Mouse (Mus musculus) telencephalon, adult 2 months (tissue): ENCODE results near the gene Zranb3.
A peak's percentile ranks its signal among the peaks of the same experiment; 100 is the strongest.
"Not testable (repeated sequence)": the region's sequence is repeated elsewhere in the genome, so short reads cannot be mapped to it uniquely, and the experiment has no call there.

Experiments used
- DNase-seq: peaks from one replicate; pipeline ENCODE4 v3.0.0-alpha.2; 2011; ENCODE audit warnings: low read depth, low spot score

The Zranb3 gene

DNA sequence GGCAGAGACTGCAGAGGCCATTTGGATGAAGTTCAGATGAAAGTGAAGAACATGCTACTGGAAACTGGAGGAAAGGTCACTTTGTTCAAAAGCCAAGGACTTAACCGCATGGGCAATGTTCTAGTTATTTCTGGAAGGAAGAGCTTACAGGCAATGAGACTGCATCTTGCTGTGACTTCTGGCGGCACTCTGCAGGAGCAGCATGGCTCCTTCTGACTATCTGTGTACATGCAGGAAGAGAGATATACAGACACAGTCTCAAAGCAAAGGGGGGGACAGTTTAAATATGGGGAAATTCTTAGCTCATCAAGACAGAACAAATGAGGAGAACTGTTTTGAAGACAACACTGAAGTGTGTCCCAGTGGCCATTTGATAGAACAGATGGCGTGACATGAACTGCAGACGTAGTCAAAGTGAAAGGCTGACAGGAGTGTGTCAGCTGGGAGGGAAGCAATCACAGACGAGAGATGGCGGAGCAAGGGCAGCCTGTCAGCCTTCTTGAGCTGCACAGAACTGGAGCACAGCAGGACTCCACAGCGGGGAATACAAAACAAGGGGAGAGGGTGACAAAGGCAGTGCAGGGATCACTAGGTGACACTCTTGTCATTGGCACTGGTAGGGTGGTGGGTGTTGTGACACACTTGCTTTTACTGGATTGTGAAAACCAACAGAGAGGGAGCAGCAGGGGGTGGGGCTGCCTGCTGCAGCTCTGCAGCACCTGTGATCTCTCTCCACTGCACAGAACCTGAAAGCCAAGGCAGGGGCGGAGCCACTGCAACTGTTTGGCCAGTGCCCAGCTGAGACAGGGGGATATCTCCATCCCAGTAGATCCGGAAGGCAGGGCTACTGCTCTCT, 112.7 kb downstream of the Zranb3 start:
- DNase-seq = no peak

- no peak for DNase-seq
Observed at GRCm38 (mm10) chr1:127989387-127989786, 113.5 kb downstream of the Zranb3 start.

DNA sequence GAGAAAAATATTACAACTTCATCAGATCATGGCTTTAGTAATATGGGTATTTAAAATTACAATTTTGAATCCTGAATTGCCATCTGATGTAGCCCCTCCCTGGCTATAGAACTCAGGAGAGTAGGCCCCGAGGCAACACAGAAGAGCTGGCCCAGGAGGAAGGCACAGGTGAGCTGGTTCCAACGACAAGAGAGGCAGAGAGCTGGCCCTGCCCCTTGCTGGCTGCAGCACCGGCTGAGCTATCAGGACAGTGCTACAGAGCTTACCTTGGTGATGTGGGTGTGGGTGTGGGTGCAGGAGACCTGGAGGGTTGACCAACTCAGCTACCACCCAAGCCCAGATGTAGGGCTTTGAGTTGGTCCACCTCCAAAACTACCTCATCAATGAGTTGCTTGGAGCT, 114.6 kb downstream of the Zranb3 start:
- DNase-seq = no peak

GRCm38 (mm10) chr1:127985391-127985790, 117.5 kb downstream of the Zranb3 start:
- no peak for DNase-seq

DNA sequence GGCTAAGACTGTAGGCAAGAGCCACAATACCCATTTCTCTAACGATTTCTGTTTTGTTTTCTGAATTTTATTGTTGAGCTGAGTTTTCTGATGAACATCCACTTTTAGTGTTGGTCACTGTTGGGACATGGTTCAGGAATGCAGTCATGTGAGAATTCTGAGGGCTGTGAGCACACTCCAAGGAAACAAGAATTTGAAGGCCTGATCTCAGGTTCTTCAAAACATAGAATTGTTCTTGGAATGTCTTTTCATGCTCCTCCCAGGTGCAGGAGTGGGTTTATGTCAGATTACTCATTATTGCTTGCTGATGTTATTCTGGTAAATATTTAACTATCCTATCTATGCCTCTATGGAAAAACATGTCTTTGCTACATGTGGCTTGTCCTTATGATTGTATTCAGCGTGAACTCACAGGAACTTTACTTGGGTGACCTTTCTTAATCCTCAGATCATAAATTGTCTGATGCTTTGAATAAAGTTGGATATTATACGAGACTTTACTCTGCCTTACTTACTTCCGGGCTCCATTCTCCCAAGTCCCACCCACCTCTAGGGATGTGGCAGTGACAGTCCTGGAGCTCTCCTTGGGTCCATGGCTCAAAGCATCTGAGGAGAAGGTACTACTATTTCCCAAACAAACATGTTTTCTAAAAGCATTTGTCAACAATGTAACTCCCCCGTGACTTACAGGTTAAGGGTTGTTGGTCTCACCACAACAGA, 119.4 kb downstream of the Zranb3 start:
- no peak for DNase-seq

GRCm38 (mm10) chr1:127982268-127982667, 120.6 kb downstream of the Zranb3 start:
- no peak for DNase-seq

DNA sequence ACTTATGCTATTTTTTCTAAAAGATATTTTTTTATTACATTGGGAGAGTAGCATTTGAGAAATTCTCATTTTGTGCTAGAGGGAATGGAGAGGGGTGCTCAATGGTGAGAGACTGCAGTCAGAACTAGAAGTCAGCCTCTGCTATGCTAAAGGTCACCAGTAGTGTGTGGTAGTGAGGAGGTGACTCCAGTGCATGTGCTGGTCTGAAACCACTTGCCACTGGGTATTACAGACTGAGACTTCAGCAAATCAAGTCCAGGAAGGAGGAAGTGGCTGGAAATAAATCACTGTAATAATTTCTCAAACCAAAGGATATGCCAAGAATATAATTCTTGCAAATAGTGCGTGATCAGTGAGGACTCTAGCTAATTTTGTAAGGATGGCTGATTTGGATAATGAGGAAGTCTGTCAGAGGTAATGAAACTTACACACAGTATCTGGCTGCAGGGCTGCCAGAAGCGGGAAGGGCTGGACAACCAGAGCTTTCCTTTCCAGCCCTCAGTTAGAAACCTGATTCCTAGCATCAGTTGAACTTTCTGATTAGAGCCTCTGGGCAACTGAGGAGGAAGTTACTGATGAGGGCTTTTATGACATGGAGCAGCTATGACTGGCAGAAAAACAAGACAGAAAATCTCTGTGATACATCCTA, 121.8 kb downstream of the Zranb3 start:
- DNase-seq = no peak

GRCm38 (mm10) chr1:127978125-127978524, 124.7 kb downstream of the Zranb3 start:
- no peak for DNase-seq

DNA sequence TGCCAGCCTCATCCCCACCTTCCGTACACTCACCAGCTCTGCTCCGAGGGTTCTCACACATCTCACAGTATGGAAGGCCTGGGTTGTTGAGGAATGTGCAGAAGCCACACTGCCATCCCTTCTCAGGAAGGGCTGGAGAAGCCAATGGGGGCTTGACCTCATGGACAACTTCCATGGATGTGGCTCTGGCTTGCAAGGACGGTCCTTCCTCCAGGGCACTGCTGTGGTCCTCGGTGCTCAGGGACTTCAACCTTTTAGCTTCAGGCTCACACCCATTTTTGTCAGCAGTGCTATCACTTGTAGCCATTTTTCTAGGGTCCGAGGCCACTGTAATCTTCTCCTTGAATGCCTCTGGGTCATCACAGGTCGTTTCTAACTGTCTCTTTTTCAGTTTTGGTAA, 126.7 kb downstream of the Zranb3 start:
- no peak for DNase-seq

GRCm38 (mm10) chr1:127975676-127976075, 127.2 kb downstream of the Zranb3 start:
- peak; percentile 82 for DNase-seq

- DNase-seq = peak; percentile 43
Observed at GRCm38 (mm10) chr1:127974082-127974481, 128.8 kb downstream of the Zranb3 start.

GRCm38 (mm10) chr1:127970870-127971269, 132.0 kb downstream of the Zranb3 start:
- DNase-seq = no peak

- DNase-seq = no peak
Observed at GRCm38 (mm10) chr1:127963326-127963725, 139.5 kb downstream of the Zranb3 start.

GRCm38 (mm10) chr1:127961140-127961539, 141.7 kb downstream of the Zranb3 start:
- DNase-seq = no peak

GRCm38 (mm10) chr1:127959312-127959718, 143.5 kb downstream of the Zranb3 start:
- no peak for DNase-seq

DNA sequence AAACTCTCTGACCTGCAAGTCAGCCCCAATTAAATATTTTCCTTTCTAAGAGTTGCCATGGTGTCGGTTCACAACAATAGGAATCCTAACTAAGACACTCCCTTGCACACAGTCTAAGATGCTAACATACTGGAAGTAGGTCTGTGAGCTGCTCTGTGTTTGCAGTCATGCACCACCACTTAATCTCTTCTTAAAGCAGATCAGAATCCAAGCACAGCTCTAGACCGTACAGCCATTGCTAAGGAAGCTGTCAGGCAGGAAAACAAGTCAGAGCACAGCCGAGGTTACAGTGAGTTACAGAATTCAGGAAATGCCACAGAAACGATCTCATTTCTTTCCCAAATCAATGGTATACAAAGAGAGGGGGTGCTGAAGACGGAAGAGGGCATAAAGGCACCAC, 144.0 kb downstream of the Zranb3 start:
- no peak for DNase-seq

- no peak for DNase-seq
Observed at GRCm38 (mm10) chr1:127956524-127956923, 146.3 kb downstream of the Zranb3 start.

DNA sequence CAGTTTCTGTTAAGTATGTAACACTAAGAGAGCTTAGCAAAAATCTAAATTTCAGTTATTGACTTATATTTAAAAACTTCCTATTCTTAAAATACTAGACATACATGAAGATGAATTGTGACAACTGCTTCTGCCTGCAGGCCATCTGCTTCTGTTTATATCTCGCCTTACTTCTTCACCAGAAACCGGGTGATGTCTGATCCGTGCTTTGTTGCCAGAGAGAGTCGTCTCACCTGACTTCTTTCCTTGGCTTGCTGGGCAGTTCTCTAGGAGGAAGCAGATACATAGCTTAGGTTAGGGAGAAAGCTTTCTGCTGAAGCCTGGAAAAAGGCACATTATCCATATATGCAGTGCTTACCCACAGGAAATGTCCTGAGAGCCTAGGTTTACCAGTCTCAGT, 148.0 kb downstream of the Zranb3 start:
- DNase-seq = no peak

- DNase-seq = not testable (repeated sequence)
Observed at GRCm38 (mm10) chr1:127954198-127954597, 148.6 kb downstream of the Zranb3 start.

DNA sequence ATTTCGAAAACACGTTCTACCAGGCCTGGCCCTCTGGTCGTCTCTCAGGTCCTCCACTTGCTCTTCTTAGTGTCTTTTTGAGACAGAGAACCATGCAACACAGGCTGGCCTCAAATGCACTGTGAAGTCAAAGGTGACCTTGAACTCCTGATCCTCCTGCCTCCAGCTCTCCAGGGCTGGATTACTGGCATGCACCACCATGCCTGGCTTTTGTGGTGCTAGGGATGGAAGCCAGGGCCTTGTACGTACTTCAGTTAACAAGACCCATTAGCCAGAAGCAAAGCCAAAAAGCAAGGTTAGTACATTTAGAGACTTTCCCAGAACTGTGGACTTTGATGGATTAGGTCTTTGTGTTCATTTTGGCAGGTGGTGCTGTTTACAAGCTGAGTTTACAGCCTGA, 150.6 kb downstream of the Zranb3 start:
- no peak for DNase-seq

- no peak for DNase-seq
Observed at GRCm38 (mm10) chr1:127948748-127949147, 154.1 kb downstream of the Zranb3 start.

DNA sequence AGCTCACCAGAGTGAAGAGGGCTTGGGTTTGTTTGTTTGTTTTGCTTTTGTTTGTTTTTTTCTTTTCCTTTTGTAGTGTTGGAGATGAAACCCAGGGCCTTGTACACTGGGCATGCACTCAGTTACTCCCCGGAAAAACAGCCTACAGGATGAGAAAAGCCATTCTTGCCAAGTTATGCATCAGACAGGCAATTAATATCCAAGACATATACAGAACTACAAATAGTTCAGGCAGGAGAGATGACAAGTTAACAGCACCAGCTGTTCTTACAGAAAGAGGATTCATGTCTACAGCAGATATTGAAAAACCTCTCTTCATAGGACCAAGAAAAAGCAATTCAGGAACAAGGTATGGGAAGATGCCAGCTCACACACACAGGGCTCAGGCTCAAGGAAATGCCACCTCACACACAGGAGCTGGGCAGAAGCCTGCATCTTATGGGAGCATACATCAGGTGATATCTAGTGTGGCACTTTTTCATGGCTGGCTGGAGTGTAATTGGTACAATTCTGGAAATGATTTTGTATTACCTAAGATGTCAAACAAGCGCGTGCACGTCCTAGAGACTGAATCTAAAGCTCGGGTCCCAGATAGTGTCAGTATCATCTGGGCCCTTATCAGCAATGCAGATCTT, 156.1 kb downstream of the Zranb3 start:
- no peak for DNase-seq
